Mouse (Mus musculus) heart, postnatal 0 days (tissue): ENCODE results near the gene Pigu. TPM values are rescaled to one million over a fixed set of nuclear protein-coding genes. Genes with fewer than 3 reads are reported as not detected.

Source experiments
- ATAC-seq: fragments of 200-750 bp; cut with Nextera tagmentation; 2 replicates; pipeline ENCODE4 v1.8.0; 2017; ENCODE audit warnings: low read depth, moderate number of reproducible peaks, moderate library complexity; ENCODE audit not compliant: insufficient read depth
- DNase-seq: peaks from one replicate; pipeline ENCODE4 v3.0.0-alpha.2; 2016; ENCODE audit warnings: low spot score
- H3K27ac ChIP-seq: fragments of 300-500 bp; sonication (generic); 2 replicates; pipeline ENCODE4 v1.5.1; 2014; ENCODE audit warnings: low read depth, mild to moderate bottlenecking
- H3K27me3 ChIP-seq: fragments of 300-500 bp; sonication (generic); 2 replicates; pipeline ENCODE4 v1.6.1; 2014; ENCODE audit warnings: low read length, mixed read lengths; ENCODE audit not compliant: control insufficient read depth, insufficient read depth
- H3K36me3 ChIP-seq: fragments of 300-500 bp; sonication (generic); replicated peaks from 2 replicates; pipeline ENCODE4 v1.6.1; 2014; ENCODE audit warnings: low read length, mixed read lengths; ENCODE audit not compliant: control insufficient read depth, insufficient read depth
- H3K4me1 ChIP-seq: fragments of 300-500 bp; sonication (generic); 2 replicates; pipeline ENCODE4 v1.6.1; 2014; ENCODE audit warnings: antibody characterized with exemption; ENCODE audit not compliant: control insufficient read depth, insufficient read depth
- H3K4me2 ChIP-seq: fragments of 300-500 bp; sonication (generic); 2 replicates; pipeline ENCODE4 v1.6.1; 2014; ENCODE audit warnings: low read depth, mild to moderate bottlenecking, low read length, moderate library complexity
- H3K4me3 ChIP-seq: fragments of 300-500 bp; sonication (generic); 2 replicates; pipeline ENCODE4 v1.5.1; 2014; ENCODE audit warnings: low read depth, low read length
- H3K9ac ChIP-seq: fragments of 300-500 bp; sonication (generic); replicated peaks from 2 replicates; pipeline ENCODE4 v1.6.1; 2014; ENCODE audit warnings: low read depth, low read length, mixed read lengths
- H3K9me3 ChIP-seq: fragments of 300-500 bp; sonication (generic); replicated peaks from 2 replicates; pipeline ENCODE4 v1.6.1; 2016; ENCODE audit warnings: low read length; ENCODE audit not compliant: control insufficient read depth
- CTCF ChIP-seq: IDR thresholded peaks from 2 replicates; pipeline ENCODE4 v1.5.1; 2016; ENCODE audit warnings: antibody characterized with exemption, control low read depth, low read depth
- EP300 ChIP-seq: IDR thresholded peaks from 2 replicates; pipeline ENCODE4 v1.6.1; 2016; ENCODE audit warnings: antibody characterized with exemption, low read depth
- WGBS: fragments of 180-500 bp; shearing (Covaris S2); extraction: QIAGEN DNeasy Blood & Tissue Kit; methylation state at CpG from one replicate; pipeline ENCODE4 v1.1.7; 2014; 5-methylcytosine and 5-hydroxymethylcytosine counted together
- polyA plus RNA-seq: library from polyadenylated mRNA; unstranded; fragments of >200 nt; fragmentation: Nextera tagmentation; extraction: Ambion mirVana; gene quantifications from 2 replicates; pipeline ENCODE4 v1.2.1, GENCODE M21; 2015
- total RNA-seq: library from RNA; depleted of rRNA; stranded (reverse); fragments of >200 nt; gene quantifications from 2 replicates; pipeline ENCODE4 v1.2.3, GENCODE M21; 2014; ENCODE audit warnings: low replicate concordance

The Pigu gene
- total and polyA plus RNA-seq, 2 experiments from 2014 or later = 43.3 to 43.7 TPM

GRCm38 (mm10) chr2:155328906-155329305, 28.3 kb downstream of the Pigu start:
- H3K27me3 ChIP-seq = no peaks in the 10 kb centered on the region
- DNase-seq (no peak), ATAC-seq (no peak)
- H3K4me1 ChIP-seq = no peaks in the 10 kb centered on the region
- no peaks in the 10 kb centered on the region for H3K9me3 ChIP-seq
- TF ChIP-seq CTCF = no peak
- no peak for TF ChIP-seq EP300
- H3K4me2 ChIP-seq = no peak overlapping the region
- no peak overlapping the region for H3K4me3 ChIP-seq
- H3K36me3 ChIP-seq = peaks cover 43% of the 10 kb centered on the region
- H3K27ac ChIP-seq = no peak overlapping the region
- no peak overlapping the region for H3K9ac ChIP-seq

- Histone ChIP-seq H3K9ac (no peak overlapping the region), H3K4me3 (no peak overlapping the region), H3K27me3 (no peaks in the 10 kb centered on the region), H3K36me3 (peaks cover 40% of the 10 kb centered on the region), H3K9me3 (no peaks in the 10 kb centered on the region), H3K27ac (no peak overlapping the region), H3K4me2 (no peak overlapping the region), H3K4me1 (no peaks in the 10 kb centered on the region)
- ATAC-seq = no peak
- 93% methylated on average over 5 of the region's 5 CpGs for WGBS
- no peak for DNase-seq
- TF ChIP-seq EP300 = no peak
- TF ChIP-seq CTCF = no peak
These were observed 29.3 kb downstream of the Pigu start for GRCm38 (mm10) chr2:155327906-155328305.

GRCm38 (mm10) chr2:155326001-155326400, 31.2 kb downstream of the Pigu start:
- Histone ChIP-seq H3K27me3 (no peaks in the 10 kb centered on the region), H3K4me3 (no peak overlapping the region), H3K27ac (no peak overlapping the region), H3K9ac (no peak overlapping the region), H3K9me3 (no peaks in the 10 kb centered on the region), H3K4me2 (no peak overlapping the region), H3K36me3 (peaks cover 49% of the 10 kb centered on the region), H3K4me1 (no peaks in the 10 kb centered on the region)
- DNase-seq = no peak
- 90% methylated on average over 4 of the region's 4 CpGs for WGBS
- TF ChIP-seq CTCF (no peak), EP300 (no peak)
- no peak for ATAC-seq

- 46% methylated on average over 5 of the region's 5 CpGs for WGBS
- H3K36me3 ChIP-seq = peaks cover 16% of the 10 kb centered on the region
- DNase-seq = no peak
- H3K27me3 ChIP-seq = no peaks in the 10 kb centered on the region
- H3K9ac ChIP-seq = no peak overlapping the region
- ATAC-seq = 0 out of 2 replicates have a peak, but pooled peaks have one; percentile 27
- TF ChIP-seq CTCF (no peak), EP300 (no peak)
- peaks cover 5% of the 10 kb centered on the region; the same call in 1 of the 2 replicates for H3K4me1 ChIP-seq
- H3K4me2 ChIP-seq = no peak overlapping the region
- no peaks in the 10 kb centered on the region for H3K9me3 ChIP-seq
- H3K4me3 ChIP-seq = no peak overlapping the region
- H3K27ac ChIP-seq = no peak overlapping the region
These were observed 36.6 kb downstream of the Pigu start for GRCm38 (mm10) chr2:155320596-155320995.

GRCm38 (mm10) chr2:155318618-155319017, 38.6 kb downstream of the Pigu start:
- H3K9ac ChIP-seq = no peak overlapping the region
- DNase-seq (no peak), ATAC-seq (no peak)
- H3K4me1 ChIP-seq = peaks cover 5% of the 10 kb centered on the region; the same call in 1 of the 2 replicates
- no peaks in the 10 kb centered on the region for H3K27me3 ChIP-seq
- H3K36me3 ChIP-seq = peaks cover 19% of the 10 kb centered on the region
- WGBS = 93% methylated on average over 2 of the region's 2 CpGs
- no peak overlapping the region for H3K27ac ChIP-seq
- no peak for TF ChIP-seq CTCF
- no peak for TF ChIP-seq EP300
- no peak overlapping the region for H3K4me2 ChIP-seq
- H3K4me3 ChIP-seq = no peak overlapping the region
- no peaks in the 10 kb centered on the region for H3K9me3 ChIP-seq

GRCm38 (mm10) chr2:155313671-155314070, 43.6 kb downstream of the Pigu start:
- no peak for TF ChIP-seq CTCF
- TF ChIP-seq EP300 = no peak
- 0 out of 2 replicates have a peak, but pooled peaks cover 1% of the 10 kb centered on the region for H3K4me1 ChIP-seq
- H3K36me3 ChIP-seq = peaks cover 23% of the 10 kb centered on the region
- no peak overlapping the region for H3K4me2 ChIP-seq
- H3K9me3 ChIP-seq = no peaks in the 10 kb centered on the region
- no peak overlapping the region for H3K4me3 ChIP-seq
- 56% methylated on average over 6 of the region's 6 CpGs for WGBS
- DNase-seq = no peak
- no peak for ATAC-seq
- H3K27ac ChIP-seq = no peak overlapping the region
- H3K27me3 ChIP-seq = no peaks in the 10 kb centered on the region
- no peak overlapping the region for H3K9ac ChIP-seq
